Mouse (Mus musculus): ENCODE data around the gene Smbd1.

DNA sequence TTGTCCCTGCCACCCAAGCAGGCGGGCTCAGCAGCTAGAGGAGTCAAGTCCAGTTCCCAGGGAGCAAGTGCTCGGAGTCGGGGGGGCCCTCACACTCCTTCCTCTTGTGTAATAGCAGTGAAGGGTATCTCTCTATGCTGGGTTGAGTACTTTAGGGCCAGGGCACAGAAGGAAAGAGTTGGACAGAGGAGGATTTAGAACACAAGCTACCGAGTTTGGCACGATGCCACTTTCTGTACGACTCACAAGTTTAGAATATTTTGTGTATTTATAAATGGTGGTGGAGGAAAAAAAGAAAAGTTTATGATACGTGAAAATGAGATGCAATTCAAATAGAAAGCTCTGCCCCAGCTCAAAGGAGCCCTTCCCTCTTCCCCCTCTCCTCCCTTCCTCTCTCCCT lies 5.1 kb downstream of the Smbd1 start:
- TF ChIP-seq CTCF (IDR thresholded peaks at IDR 0.05; ENCODE audit: low read depth, low read length): no peak
- TF ChIP-seq EP300 (IDR thresholded peaks at IDR 0.05; ENCODE audit: insufficient read depth, low read depth, low read length): no peak
- no peak for TF ChIP-seq POLR2A (IDR thresholded peaks at IDR 0.05; ENCODE audit: insufficient read depth, low read length)

Measured in ES-Bruce4 (cell line).